Mouse (Mus musculus) T-helper 1 cell (primary cell): ENCODE measurements at regions not wholly inside any gene's neighbourhood (a gene's known extent, or its start where the extent isn't known, plus 50 kb on each side); places are given as distances from the start of the nearest gene placed in this dataset.

ENCODE experiments used
- in situ Hi-C: fragments of 300-600 bp; cut with MboI, MseI; formaldehyde crosslinking; loops from one replicate; pipeline ENCODE4 v1.15.1; 2025; ENCODE audit warnings: high pct_unique_total_duplicates

DNA sequence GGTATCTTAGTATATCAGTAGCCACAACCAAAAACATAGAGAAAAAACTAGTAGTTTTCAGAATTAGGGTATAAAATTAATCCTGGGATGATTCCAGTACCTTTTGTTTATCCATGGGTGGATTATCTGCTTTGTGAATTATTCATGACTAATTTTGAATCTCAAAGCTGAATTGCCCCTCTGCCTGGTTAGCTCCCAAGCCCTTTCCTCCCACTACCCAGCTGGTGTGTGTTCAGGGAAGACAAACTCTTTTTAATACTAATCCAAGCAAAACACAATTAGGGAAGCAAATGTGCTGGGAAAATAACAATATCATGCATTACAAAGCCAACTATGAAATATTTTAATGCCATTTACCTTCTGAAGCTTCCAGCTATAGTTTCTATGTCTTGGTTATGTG lies 347.4 kb downstream of the Gm43517 start:
- in situ Hi-C loops: no loop called here

GRCm38 (mm10) chr12:49737100-49737499 lies 352.1 kb downstream of the Gm43517 start:
- in situ Hi-C loops: no loop called here

GRCm38 (mm10) chr12:49739960-49740740 lies 355.2 kb downstream of the Gm43517 start:
- in situ Hi-C loops: no loop called here

DNA sequence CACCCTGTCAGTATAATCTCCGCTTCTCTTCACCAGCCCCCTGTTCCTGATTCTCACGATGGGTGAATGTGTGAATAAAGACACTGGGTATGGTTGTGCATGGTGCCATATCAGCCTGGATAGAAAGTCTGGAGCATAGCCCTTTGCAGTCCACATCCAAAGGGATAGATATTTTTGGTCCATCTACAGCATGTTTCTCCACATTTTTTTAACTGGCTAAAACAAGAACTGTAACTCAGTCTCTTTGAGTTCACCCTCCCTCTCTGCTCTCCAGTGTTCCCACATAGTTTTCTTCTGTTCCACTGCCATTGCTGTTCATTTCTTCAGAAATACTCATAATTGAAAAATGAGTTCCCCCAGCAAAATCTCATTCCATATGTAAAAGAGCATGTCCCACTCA lies 358.4 kb downstream of the Gm43517 start:
- in situ Hi-C loops: no loop called here

DNA sequence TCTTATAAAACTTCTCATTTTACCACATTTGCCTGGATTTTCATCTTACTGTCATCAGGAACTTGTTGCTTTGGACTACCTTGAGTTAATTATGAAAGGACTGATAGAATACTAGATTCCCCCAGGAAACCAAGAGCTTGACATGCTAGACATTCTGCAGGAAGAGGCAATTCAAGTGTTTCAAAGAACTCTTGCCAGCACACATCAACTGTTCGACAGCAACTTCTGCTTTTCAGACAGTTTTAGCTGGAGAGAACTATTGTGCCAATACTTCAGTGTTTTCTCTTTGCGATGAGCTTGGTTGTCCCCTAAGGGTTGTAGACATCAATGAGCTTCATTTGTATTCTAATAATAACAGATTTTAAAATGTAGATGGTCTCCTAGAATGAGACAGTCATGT lies 362.1 kb downstream of the Gm43517 start:
- in situ Hi-C loops: no loop called here

DNA sequence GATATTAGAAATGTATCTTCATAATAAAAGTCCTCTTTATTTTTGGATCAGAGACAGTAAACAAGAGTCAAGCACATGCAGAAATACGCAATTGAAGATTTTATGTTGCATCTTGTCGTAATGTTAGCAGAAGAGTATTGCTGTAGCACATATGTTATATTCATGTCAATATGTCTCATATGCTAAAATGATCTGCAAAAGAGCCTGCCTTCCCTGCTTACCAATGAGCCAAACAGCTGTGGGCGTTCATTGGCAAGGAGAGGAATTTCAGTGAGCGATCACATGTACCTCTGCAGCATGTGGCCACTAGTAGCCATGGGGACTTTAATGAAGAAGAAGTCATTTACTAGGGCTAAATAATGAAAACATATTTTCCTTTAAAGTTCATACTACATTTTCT lies 373.4 kb downstream of the Gm43517 start:
- in situ Hi-C loops: no loop called here

DNA sequence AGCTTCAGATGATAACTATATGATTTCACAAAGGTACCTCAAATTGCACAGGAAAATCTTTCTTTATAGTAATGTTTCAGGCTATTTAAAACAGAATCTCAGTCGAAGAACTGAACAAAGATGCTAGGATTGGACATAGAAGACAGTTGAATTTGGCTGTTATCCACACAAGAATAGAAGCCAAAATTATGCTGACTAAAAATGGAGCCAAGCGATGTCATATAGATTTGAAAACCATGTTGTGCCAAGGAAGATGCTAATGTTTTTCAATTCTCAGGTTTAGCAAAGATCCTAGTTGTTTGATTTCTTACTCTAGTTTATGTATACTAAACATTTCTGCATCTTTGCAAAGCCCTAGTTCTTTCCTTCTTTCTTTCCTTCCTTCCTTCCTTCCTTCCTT lies 379.6 kb downstream of the Gm43517 start:
- in situ Hi-C loops: no loop called here

- in situ Hi-C loops: no loop called here
These were observed 423.4 kb downstream of the Gm43517 start for GRCm38 (mm10) chr12:49808341-49808740.

GRCm38 (mm10) chr12:49814653-49815052 lies 429.7 kb downstream of the Gm43517 start:
- in situ Hi-C loops: no loop called here

DNA sequence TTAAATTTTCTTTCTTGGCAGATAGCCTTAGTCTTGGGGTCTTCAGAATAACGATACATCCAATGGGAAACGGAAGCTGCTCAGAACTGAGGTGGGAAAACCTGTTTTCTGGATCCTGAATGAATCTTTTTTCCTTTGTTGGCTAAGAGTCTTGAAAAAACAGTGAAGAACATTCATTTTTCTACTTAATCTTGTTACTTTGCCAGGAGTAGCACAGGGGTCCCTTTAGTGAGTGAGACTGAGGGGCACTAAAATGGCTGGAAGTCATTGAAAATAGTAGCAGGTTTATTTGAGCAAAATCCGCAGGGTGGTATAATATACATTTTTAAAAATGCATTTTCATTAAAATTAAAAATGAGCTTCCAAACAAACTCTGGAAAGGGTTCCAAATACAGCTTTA lies 442.8 kb downstream of the Gm43517 start:
- in situ Hi-C loops: no loop called here

DNA sequence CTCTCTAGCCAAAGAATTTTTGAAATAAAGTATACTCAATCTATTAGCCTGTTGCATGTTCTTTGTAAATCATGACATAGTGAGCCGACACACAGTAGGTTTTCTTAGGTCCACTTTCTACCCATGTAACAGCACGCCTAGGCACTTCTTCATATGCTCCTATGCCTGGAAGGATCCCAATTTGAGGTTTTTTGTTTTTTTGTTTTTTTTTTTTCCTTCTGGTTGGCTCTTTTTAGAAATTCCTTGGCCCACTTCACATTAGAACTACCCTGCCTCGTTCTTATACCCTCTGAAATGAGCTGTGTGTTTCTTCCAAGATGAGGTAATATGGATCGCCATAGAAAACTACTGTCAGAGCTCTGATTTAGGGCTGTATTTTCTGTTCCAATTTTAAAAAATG lies 443.6 kb downstream of the Gm43517 start:
- in situ Hi-C loops: no loop called here

- in situ Hi-C loops: no loop called here
These were observed 445.7 kb downstream of the Gm43517 start for GRCm38 (mm10) chr12:49830665-49831064.

- in situ Hi-C loops: no loop called here
These were observed 447.3 kb downstream of the Gm43517 start for GRCm38 (mm10) chr12:49832118-49832847.

DNA sequence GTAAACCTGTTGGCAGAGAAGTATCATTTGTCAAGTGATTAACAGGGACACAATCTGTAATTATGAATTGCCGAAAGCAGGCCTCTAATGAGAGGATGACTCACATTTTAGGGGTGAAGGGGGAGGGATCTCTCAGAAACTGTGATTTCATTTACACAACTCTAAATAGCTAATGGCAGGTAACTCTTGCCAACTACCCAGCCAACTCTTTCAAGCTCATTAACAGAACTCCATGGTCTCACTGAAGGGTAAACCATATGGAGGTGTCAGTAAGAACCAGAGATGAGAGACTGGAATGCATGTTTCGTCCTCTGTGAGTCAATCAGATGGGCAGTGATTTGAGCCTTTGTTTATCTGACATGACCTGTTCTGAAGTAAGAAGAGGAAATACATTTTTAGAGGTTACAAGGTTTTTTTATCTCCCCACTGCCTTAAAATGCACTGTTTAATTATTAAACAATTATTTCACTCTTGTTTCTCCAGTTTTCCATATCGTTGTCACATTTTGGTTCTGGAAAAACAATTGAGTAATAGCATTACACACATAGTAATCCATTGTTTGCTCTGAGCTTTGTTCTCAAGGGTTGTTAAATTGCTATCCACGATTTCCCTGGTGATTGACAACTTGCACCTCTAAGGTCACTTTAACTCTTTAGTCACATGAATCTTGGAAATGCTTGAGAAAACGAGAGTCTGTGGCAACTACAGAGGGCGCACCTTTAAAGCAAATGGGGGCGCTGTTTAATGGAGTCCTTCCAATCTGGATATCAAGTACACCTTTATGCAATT lies 451.5 kb downstream of the Gm43517 start:
- in situ Hi-C loops: no loop called here

- in situ Hi-C loops: loop anchor here (10.0 kb wide), 1 partner anchor 1249 kb away; no protein-coding TSS in a partner anchor
These were observed 500.5 kb downstream of the Gm43517 start for GRCm38 (mm10) chr12:49885507-49885906.

DNA sequence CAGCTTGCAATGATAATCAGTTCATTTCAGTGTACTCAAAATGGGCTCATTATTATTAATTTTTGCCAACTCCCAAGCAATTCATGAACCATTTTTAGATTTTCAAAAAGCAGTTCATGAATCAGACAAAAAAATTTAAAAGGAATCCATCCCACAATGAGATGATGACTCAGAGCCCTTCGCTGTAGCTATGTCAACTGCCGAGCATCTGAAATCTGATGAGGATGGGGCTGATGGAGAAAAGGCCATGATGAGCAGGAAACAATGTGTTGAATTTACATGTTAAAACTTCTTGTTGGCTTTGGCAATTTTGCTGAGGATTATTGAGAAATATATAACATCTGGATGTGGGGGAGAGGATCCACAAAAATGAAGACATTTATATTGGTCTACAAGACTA lies 502.3 kb downstream of the Gm43517 start:
- in situ Hi-C loops: loop anchor here (10.0 kb wide), 1 partner anchor 1248 kb away; no protein-coding TSS in a partner anchor

GRCm38 (mm10) chr12:49897768-49898167 lies 512.8 kb downstream of the Gm43517 start:
- in situ Hi-C loops: no loop called here

DNA sequence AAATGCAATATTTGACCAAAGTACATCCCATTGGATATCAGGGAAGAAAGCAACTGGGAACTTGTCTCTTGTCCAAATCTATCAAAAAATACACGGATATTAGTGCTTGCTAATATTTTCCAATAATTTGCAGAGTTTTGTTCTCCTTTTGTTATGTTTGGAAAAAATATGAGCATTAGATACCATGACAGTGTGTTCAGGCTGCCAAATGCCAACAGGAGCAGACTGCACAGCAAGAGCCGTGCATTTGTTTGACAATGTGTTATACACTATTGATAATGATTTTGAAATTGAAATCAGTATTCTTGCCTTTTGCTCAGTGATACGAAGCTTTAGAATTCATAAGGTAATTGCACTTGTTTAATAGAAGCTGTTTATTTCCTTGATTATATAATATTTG lies 530.7 kb downstream of the Gm43517 start:
- in situ Hi-C loops: no loop called here

DNA sequence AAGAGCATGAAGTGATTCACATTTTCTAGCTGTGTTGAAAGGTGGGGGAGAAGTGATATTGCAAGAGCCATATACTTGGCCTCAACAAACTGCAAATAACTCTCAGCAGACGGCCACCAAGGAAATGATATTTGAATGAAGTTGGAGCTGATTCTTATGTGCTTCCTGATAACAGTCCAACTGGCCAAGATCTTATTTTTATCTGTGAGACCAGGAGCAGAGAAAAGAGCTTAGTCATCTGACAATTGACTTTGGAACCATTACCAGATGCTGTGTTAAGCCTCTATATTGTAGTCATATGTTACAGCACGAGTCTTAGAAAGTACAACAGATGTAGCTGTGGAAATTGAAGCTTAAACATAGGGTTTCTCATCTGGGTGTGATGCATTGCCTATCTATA lies 536.6 kb downstream of the Gm43517 start:
- in situ Hi-C loops: loop anchor here (10.0 kb wide), 1 partner anchor 293 kb away; no protein-coding TSS in a partner anchor

- in situ Hi-C loops: no loop called here
These were observed 555.8 kb downstream of the Gm43517 start for GRCm38 (mm10) chr12:49940818-49941217.

GRCm38 (mm10) chr12:49944911-49945627 lies 560.1 kb downstream of the Gm43517 start:
- in situ Hi-C loops: no loop called here
